Mouse (Mus musculus) brain, embryonic 18.5 days (tissue): ENCODE measurements around the gene Sema3f.

Source experiments
- DNase-seq: peaks from one replicate; pipeline ENCODE4 v3.0.0-alpha.2; 2012; ENCODE audit warnings: low read depth, low spot score

The Sema3f gene

GRCm38 (mm10) chr9:107709697-107710483 is at the start of gene Sema3f:
Gene Sema3f, minus strand, starts transcription at chr9:107710475.
- no peak for DNase-seq

- DNase-seq = no peak
Observed at GRCm38 (mm10) chr9:107759593-107759992, 49.3 kb upstream of the Sema3f start.

DNA sequence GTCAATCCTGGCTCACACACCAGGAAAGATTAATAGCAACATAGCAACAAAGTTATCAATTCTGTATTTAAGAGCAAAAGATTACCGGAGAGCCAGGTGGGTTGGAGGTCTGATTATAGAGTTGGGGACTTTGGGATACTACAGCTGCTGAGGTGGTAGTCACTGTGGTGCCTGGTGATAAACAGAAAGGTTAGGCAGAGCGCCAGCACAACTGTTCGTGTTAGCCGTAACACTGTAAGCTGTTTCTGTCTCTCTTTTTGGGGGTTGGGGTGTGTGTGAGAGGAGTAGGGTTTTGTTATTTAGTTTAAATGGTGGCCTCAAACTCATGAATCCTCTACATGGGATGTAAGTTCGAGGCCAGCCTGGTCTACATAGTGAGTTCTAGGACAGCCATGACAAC is 40.1 kb upstream of the Sema3f start:
- DNase-seq = no peak

DNA sequence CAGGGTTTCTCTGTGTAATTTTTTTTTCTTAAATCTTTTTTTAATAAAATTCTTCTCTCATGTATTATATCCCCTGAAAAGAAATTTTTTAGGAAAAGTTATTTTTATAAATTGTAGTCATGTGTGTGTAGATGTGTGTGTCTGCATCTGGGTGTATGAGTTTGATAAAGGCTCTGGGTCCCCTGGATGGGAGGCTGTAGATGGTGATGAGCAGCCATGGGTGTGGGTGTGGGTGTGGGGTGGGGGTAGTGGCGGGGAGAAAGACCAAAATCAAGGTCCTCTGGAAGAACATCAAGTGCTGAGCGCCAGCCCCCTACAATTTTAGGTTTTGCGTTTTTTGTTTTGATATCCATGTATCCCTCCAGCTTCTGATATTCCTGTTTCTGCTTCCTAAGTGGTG is 37.8 kb upstream of the Sema3f start:
- DNase-seq = no peak

- DNase-seq = no peak
Observed at GRCm38 (mm10) chr9:107747310-107747709, 37.0 kb upstream of the Sema3f start.

- DNase-seq = no peak
Observed at GRCm38 (mm10) chr9:107746679-107747078, 36.4 kb upstream of the Sema3f start.

DNA sequence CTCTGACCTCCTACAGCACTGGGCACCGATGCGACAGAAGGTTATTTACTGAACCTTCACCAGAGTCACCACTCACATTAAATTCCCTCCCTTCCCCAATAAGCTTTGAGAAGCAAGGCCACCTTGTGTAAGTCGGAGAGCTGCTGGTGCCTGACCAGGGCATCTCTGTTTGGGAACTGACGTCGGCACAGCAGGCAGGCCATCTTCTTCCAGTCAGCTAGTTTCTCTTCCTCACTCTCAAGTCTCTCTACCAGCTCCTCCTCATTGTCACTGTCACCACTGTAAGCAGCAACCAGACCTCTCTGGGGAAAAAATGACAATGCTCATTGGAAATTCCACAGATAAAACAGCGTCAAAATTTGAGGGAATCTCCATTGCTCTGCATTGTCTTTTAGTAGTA is 33.8 kb upstream of the Sema3f start:
- no peak for DNase-seq

DNA sequence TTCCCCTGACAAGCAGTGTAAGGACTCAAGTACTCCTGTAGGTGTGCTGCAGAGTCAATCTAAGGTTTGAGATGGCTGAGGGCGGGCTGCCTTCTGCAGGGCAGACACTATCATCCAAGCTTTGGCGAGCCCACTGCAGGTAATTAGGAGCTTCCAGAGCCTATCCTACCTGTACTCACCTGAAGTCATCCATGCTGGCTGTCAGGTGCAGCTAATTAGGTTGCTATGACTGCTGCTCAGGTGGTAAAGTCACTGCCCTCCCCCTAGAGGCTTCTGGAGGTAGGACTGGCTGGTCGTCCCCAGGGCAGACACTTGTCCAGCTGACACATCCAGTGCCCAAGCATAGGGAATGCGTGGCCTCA is 28.5 kb upstream of the Sema3f start:
- DNase-seq = no peak

- no peak for DNase-seq
Observed at GRCm38 (mm10) chr9:107738020-107738840, 28.0 kb upstream of the Sema3f start.

GRCm38 (mm10) chr9:107736185-107736485 is 25.9 kb upstream of the Sema3f start:
- no peak for DNase-seq

DNA sequence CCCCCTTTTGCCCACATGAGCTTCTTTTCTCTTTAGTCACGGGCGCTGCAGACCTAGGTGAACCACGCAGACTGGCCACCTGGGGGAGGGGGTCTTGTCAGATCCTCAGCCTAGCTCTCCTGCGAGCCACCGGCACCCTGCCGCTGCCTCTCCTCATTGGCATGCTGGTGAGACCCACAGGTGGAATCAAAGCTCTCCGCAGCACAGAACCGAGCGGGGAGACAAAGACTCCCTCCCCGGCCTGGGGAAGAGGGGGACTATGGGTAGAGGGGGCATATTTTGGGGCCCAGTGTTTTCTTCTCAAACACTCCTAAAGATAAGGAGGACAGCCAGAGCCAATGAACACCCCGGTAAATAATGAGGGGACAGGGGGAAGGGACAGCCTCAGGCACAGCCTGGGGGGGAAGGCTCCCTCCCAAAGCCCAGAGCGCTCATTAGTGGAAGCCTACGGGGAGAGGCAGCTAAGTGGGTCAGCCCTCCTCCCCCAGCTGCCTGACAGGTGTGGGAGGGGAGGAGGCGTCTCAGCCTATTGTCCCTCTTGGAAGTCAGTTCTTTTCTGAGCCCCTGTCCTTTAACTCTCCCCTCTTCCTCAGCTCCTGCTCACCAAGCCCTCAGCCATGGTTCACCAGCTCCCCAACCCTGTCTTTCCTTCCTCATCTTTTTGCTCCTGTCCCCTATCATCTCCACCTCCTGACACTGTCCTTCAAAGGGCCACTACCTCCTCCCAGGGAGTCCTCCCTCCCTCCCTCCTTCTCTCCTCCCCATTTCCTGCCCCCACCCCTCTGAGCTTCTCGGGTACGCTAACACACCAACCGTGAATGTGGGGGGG is 25.3 kb upstream of the Sema3f start:
- no peak for DNase-seq

- no peak for DNase-seq
Observed at GRCm38 (mm10) chr9:107734567-107734971, 24.3 kb upstream of the Sema3f start.

GRCm38 (mm10) chr9:107729709-107730108 is 19.4 kb upstream of the Sema3f start:
- no peak for DNase-seq

GRCm38 (mm10) chr9:107728919-107729670 is 18.8 kb upstream of the Sema3f start:
- DNase-seq = no peak

GRCm38 (mm10) chr9:107727041-107727440 is 16.8 kb upstream of the Sema3f start:
- DNase-seq = no peak

DNA sequence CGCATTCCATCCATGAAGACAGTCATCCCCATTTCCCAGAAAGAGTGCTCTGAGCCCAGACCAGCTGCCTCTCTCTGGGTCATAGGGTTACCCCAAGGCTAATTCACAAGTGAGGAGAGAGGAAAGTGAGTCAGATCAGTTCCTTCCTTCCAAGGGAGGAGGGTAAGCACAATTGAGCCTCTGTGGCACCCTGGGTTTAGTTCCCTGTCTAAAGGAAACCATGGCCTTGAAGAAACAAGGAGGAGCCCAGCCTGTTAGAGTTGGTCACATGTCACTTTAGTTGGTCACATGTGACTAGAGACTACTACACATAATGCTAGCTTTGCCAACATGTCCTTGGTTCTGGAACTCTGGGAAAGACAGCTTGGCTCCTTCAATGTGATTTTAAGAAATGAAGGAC is 14.5 kb upstream of the Sema3f start:
- DNase-seq = no peak

- DNase-seq = no peak
Observed at GRCm38 (mm10) chr9:107723794-107724531, 13.7 kb upstream of the Sema3f start.

DNA sequence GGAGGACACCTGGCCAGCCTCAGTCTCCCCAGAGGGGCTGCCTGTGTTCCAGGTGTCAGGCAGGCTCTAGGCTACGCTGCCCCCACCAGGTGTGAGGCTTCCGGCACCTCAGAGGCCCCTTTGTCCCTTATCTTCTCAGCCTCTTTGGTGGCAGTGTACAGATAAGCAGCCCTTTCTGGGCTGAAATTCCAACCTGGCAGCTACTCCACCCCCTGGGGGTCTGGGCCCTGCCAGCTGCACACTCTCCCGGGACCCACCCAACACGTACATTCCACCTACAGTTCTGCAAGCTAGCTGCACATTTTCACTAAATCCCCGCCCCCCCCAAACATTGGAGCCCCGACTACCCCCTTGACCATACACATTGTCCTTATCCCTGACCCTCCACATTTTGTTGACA is 13.0 kb upstream of the Sema3f start:
- DNase-seq = no peak

DNA sequence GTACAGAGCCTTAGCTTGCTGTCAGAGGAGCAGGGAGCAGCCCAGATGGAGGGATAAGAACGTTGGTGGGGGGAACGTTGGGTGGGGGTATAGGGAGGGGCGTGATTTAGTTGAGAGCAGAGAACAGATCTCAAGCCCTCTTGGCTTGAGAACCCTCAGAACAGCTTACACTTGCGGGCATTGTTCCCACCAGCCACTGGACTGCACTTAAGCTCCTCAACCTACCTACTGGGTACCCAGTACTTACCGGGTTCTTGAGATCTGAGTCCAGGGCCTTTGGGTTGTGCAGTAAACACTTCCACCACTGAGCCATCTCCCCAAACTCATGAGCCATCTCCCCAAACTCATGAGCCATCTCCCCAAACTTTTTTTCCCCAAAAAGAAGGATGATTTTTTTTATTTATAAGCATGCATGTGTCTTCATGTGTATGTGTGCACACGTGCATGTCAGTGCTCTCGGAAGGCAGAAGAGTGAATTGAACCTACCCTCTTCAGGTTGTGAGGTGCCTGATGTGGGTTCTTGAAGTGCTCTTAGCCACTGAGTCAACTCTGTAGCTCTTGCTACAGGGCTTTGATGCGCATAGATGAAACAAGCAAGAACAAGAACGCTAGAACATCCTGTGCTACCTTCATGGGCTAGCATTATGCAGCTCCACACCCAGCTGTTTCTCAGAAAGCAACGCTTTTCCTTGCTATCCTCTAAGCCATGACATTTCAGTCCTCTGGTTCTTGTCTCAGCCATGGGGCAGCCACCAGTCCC is 8.7 kb upstream of the Sema3f start:
- DNase-seq = no peak

GRCm38 (mm10) chr9:107716951-107717350 is 6.7 kb upstream of the Sema3f start:
- DNase-seq = no peak
